Mouse (Mus musculus): Measurements from ENCODE around the gene Rpl23. TPM values are rescaled to one million over a fixed set of nuclear protein-coding genes. Genes with fewer than 3 reads are reported as not detected.

Rpl23 gene
- polyA plus RNA-seq, 1 experiment from 2014 or later = 491 TPM

- 61% methylated on average over 2 of the region's 2 CpGs for WGBS
- Histone ChIP-seq H3K9me3 (ENCODE audit: control insufficient read depth, low read length) (no peaks in the 10 kb centered on the region), H3K27me3 (replicated peaks; ENCODE audit: control insufficient read depth, insufficient read depth, low read length) (no peaks in the 10 kb centered on the region), H3K4me3 (ENCODE audit: low read length) (peak overlapping the region; percentile 82), H3K27ac (ENCODE audit: low read length) (0 out of 2 replicates have a peak overlapping the region, but pooled peaks have one; percentile 7), H3K4me1 (ENCODE audit: control insufficient read depth, insufficient read depth, low read length) (peaks cover 11% of the 10 kb centered on the region), H3K36me3 (ENCODE audit: control insufficient read depth, insufficient read depth, low read length) (peaks cover 20% of the 10 kb centered on the region; the same call in 1 of the 2 replicates), H3K4me2 (ENCODE audit: low read depth, low read length) (peak overlapping the region; percentile 68), H3K9ac (ENCODE audit: low read depth, low read length) (peak overlapping the region; percentile 97; the same call in 1 of the 2 replicates)
- ATAC-seq = no peak
Measured at GRCm38 (mm10) chr11:97779968-97780701, 2.1 kb downstream of the Rpl23 start.

GRCm38 (mm10) chr11:97778918-97779317 lies 3.3 kb downstream of the Rpl23 start:
- no peak overlapping the region for H3K9ac ChIP-seq (ENCODE audit: low read depth, low read length)
- H3K4me3 ChIP-seq (ENCODE audit: low read length) = no peak overlapping the region
- H3K9me3 ChIP-seq (ENCODE audit: control insufficient read depth, low read length) = no peaks in the 10 kb centered on the region
- WGBS = 81% methylated on average over 1 of the region's 1 CpGs
- H3K27me3 ChIP-seq (replicated peaks; ENCODE audit: control insufficient read depth, insufficient read depth, low read length) = no peaks in the 10 kb centered on the region
- no peak for ATAC-seq
- H3K36me3 ChIP-seq (ENCODE audit: control insufficient read depth, insufficient read depth, low read length) = peaks cover 20% of the 10 kb centered on the region; the same call in 1 of the 2 replicates
- H3K4me2 ChIP-seq (ENCODE audit: low read depth, low read length) = no peak overlapping the region
- H3K4me1 ChIP-seq (ENCODE audit: control insufficient read depth, insufficient read depth, low read length) = peaks cover 11% of the 10 kb centered on the region
- H3K27ac ChIP-seq (ENCODE audit: low read length) = no peak overlapping the region

GRCm38 (mm10) chr11:97777129-97777529 lies 5.1 kb downstream of the Rpl23 start:
- 46% methylated on average over 2 of the region's 2 CpGs for WGBS
- peak; percentile 32 for ATAC-seq

GRCm38 (mm10) chr11:97776497-97777128 lies 5.6 kb downstream of the Rpl23 start:
- no peak overlapping the region for H3K4me3 ChIP-seq (ENCODE audit: low read length)
- 65% methylated on average over 5 of the region's 5 CpGs for WGBS
- no peak overlapping the region for H3K27ac ChIP-seq (ENCODE audit: low read length)
- peaks cover 20% of the 10 kb centered on the region; the same call in 1 of the 2 replicates for H3K36me3 ChIP-seq (ENCODE audit: control insufficient read depth, insufficient read depth, low read length)
- no peaks in the 10 kb centered on the region for H3K9me3 ChIP-seq (ENCODE audit: control insufficient read depth, low read length)
- no peaks in the 10 kb centered on the region for H3K27me3 ChIP-seq (replicated peaks; ENCODE audit: control insufficient read depth, insufficient read depth, low read length)
- H3K4me2 ChIP-seq (ENCODE audit: low read depth, low read length) = no peak overlapping the region
- ATAC-seq = peak; percentile 47
- no peak overlapping the region for H3K9ac ChIP-seq (ENCODE audit: low read depth, low read length)
- peaks cover 11% of the 10 kb centered on the region for H3K4me1 ChIP-seq (ENCODE audit: control insufficient read depth, insufficient read depth, low read length)

More at GRCm38 (mm10) chr11:97777129-97777529, 5.1 kb downstream of the Rpl23 start:
- Histone ChIP-seq H3K4me2 (ENCODE audit: low read depth, low read length) (no peak overlapping the region), H3K27me3 (replicated peaks; ENCODE audit: control insufficient read depth, insufficient read depth, low read length) (no peaks in the 10 kb centered on the region), H3K4me3 (ENCODE audit: low read length) (no peak overlapping the region), H3K4me1 (ENCODE audit: control insufficient read depth, insufficient read depth, low read length) (peaks cover 11% of the 10 kb centered on the region), H3K36me3 (ENCODE audit: control insufficient read depth, insufficient read depth, low read length) (peaks cover 20% of the 10 kb centered on the region; the same call in 1 of the 2 replicates), H3K27ac (ENCODE audit: low read length) (no peak overlapping the region), H3K9me3 (ENCODE audit: control insufficient read depth, low read length) (no peaks in the 10 kb centered on the region), H3K9ac (ENCODE audit: low read depth, low read length) (no peak overlapping the region)

GRCm38 (mm10) chr11:97775808-97776496 lies 6.3 kb downstream of the Rpl23 start, which contains the start of gene 1700001P01Rik:
TSS of gene 1700001P01Rik (minus strand) at chr11:97775918.
- peaks cover 20% of the 10 kb centered on the region; the same call in 1 of the 2 replicates for H3K36me3 ChIP-seq (ENCODE audit: control insufficient read depth, insufficient read depth, low read length)
- H3K27me3 ChIP-seq (replicated peaks; ENCODE audit: control insufficient read depth, insufficient read depth, low read length) = no peaks in the 10 kb centered on the region
- peaks cover 11% of the 10 kb centered on the region for H3K4me1 ChIP-seq (ENCODE audit: control insufficient read depth, insufficient read depth, low read length)
- H3K9me3 ChIP-seq (ENCODE audit: control insufficient read depth, low read length) = no peaks in the 10 kb centered on the region
- H3K9ac ChIP-seq (ENCODE audit: low read depth, low read length) = no peak within 1 kb of the TSS
- no peak for ATAC-seq
- no peak within 1 kb of the TSS for H3K4me2 ChIP-seq (ENCODE audit: low read depth, low read length)
- H3K4me3 ChIP-seq (ENCODE audit: low read length) = no peak within 1 kb of the TSS
- no peak within 1 kb of the TSS for H3K27ac ChIP-seq (ENCODE audit: low read length)
- 51% methylated on average over 17 of the region's 17 CpGs for WGBS

- WGBS = 78% methylated on average over 13 of the region's 13 CpGs
- peaks cover 4% of the 10 kb centered on the region; the same call in 1 of the 2 replicates for H3K4me1 ChIP-seq (ENCODE audit: control insufficient read depth, insufficient read depth, low read length)
- H3K36me3 ChIP-seq (ENCODE audit: control insufficient read depth, insufficient read depth, low read length) = peaks cover 18% of the 10 kb centered on the region; the same call in 1 of the 2 replicates
- H3K27ac ChIP-seq (ENCODE audit: low read length) = no peak overlapping the region
- H3K4me2 ChIP-seq (ENCODE audit: low read depth, low read length) = no peak overlapping the region
- H3K27me3 ChIP-seq (replicated peaks; ENCODE audit: control insufficient read depth, insufficient read depth, low read length) = no peaks in the 10 kb centered on the region
- H3K4me3 ChIP-seq (ENCODE audit: low read length) = no peak overlapping the region
- no peak overlapping the region for H3K9ac ChIP-seq (ENCODE audit: low read depth, low read length)
- H3K9me3 ChIP-seq (ENCODE audit: control insufficient read depth, low read length) = no peaks in the 10 kb centered on the region
- peak; percentile 15; the same call in 1 of the 2 replicates for ATAC-seq
Measured at GRCm38 (mm10) chr11:97775186-97775585, 7.1 kb downstream of the Rpl23 start.

GRCm38 (mm10) chr11:97771410-97771809 lies 10.8 kb downstream of the Rpl23 start:
- H3K36me3 ChIP-seq (ENCODE audit: control insufficient read depth, insufficient read depth, low read length) = no peaks in the 10 kb centered on the region; the same call in 1 of the 2 replicates
- no peak overlapping the region for H3K4me2 ChIP-seq (ENCODE audit: low read depth, low read length)
- H3K9ac ChIP-seq (ENCODE audit: low read depth, low read length) = no peak overlapping the region
- H3K4me1 ChIP-seq (ENCODE audit: control insufficient read depth, insufficient read depth, low read length) = no peaks in the 10 kb centered on the region
- H3K9me3 ChIP-seq (ENCODE audit: control insufficient read depth, low read length) = no peaks in the 10 kb centered on the region
- no peak for ATAC-seq
- H3K27me3 ChIP-seq (replicated peaks; ENCODE audit: control insufficient read depth, insufficient read depth, low read length) = no peaks in the 10 kb centered on the region
- 79% methylated on average over 14 of the region's 14 CpGs for WGBS
- no peak overlapping the region for H3K4me3 ChIP-seq (ENCODE audit: low read length)
- H3K27ac ChIP-seq (ENCODE audit: low read length) = no peak overlapping the region

GRCm38 (mm10) chr11:97769704-97770103 lies 12.5 kb downstream of the Rpl23 start:
- H3K9ac ChIP-seq (ENCODE audit: low read depth, low read length) = no peak overlapping the region
- H3K27ac ChIP-seq (ENCODE audit: low read length) = no peak overlapping the region
- no peak overlapping the region for H3K4me3 ChIP-seq (ENCODE audit: low read length)
- peak; percentile 14; the same call in 1 of the 2 replicates for ATAC-seq
- H3K9me3 ChIP-seq (ENCODE audit: control insufficient read depth, low read length) = no peaks in the 10 kb centered on the region
- no peak overlapping the region for H3K4me2 ChIP-seq (ENCODE audit: low read depth, low read length)
- no peaks in the 10 kb centered on the region for H3K36me3 ChIP-seq (ENCODE audit: control insufficient read depth, insufficient read depth, low read length)
- H3K27me3 ChIP-seq (replicated peaks; ENCODE audit: control insufficient read depth, insufficient read depth, low read length) = no peaks in the 10 kb centered on the region
- H3K4me1 ChIP-seq (ENCODE audit: control insufficient read depth, insufficient read depth, low read length) = peaks cover 11% of the 10 kb centered on the region
- 19% methylated on average over 2 of the region's 2 CpGs for WGBS
